In genomic region chr7:99106714-99107270, GRCm38 (mm10) we compare ENCODE assay signal across 11 mouse cellular contexts. TPM values are rescaled to one million over a fixed set of nuclear protein-coding genes. Genes with fewer than 3 reads are reported as not detected.
DNase-seq lines count a peak whose midpoint lies in the region; ATAC-seq and TF ChIP-seq lines count a peak whose summit lies in the region.
"Had no signal": no experiment of that assay in that cellular context is flagged by ENCODE, and none has a peak within 500 bp of the region (broad histone marks: within the 10 kb centered on the region; RNA-seq: fewer than 3 reads in every experiment).

No protein-coding gene starts in this region.

- TF ChIP-seq CTCF in kidney, adult 2 months (conservative IDR thresholded peaks at IDR 0.05; ENCODE audit: insufficient read depth, insufficient read length, low read depth, low read length): no peak
- no peak for TF ChIP-seq CTCF in Patski (IDR thresholded peaks at IDR 0.05)

- intact Hi-C loops in left cerebral cortex, postnatal 25 days (cut with DNase I): loop anchor here (2.0 kb wide), 2 partner anchors 44 to 142 kb away; no protein-coding TSS in a partner anchor

- H3K4me1 ChIP-seq in kidney, adult 2 months (ENCODE audit: control insufficient read depth, insufficient read depth, low read length): peaks cover 18% of the 10 kb centered on the region
- H3K4me1 ChIP-seq in limb, embryonic 10.5 days: peaks cover 25% of the 10 kb centered on the region

- H3K9me3 ChIP-seq in limb, embryonic 10.5 days (replicated peaks): no peaks in the 10 kb centered on the region

- TF ChIP-seq POLR2A in kidney, adult 2 months (IDR thresholded peaks at IDR 0.05; ENCODE audit: low read depth, low read length): no peak

- POLR2A ChIA-PET in Patski (lab: Charles Lee): interaction anchor here (1.6 to 1.7 kb wide), 2 partner anchors 34 to 45 kb away, joined by 3 to 4 read pairs; partner anchors contain the start of gene Uvrag

- H3K27me3 ChIP-seq in kidney, adult 2 months (replicated peaks; ENCODE audit: control insufficient read depth, insufficient read depth, low read length): no peaks in the 10 kb centered on the region
- H3K27me3 ChIP-seq in Patski: no peaks in the 10 kb centered on the region
- no peaks in the 10 kb centered on the region for H3K27me3 ChIP-seq in limb, embryonic 10.5 days (ENCODE audit: low read depth, poor library complexity, severe bottlenecking)
- H3K27me3 ChIP-seq: CH12.LX had no signal

- 42% methylated on average over 4 of the region's 4 CpGs for WGBS in kidney, adult 2 months
- WGBS in limb, embryonic 10.5 days: 36% methylated on average over 4 of the region's 4 CpGs

- H3K27ac ChIP-seq in kidney, adult 2 months (ENCODE audit: insufficient read depth, low read depth, low read length): no peak overlapping the region; the same call in 1 of the 2 replicates
- H3K27ac ChIP-seq in limb, embryonic 10.5 days: 0 out of 2 replicates have a peak overlapping the region, but pooled peaks have one; percentile 1

- peak; percentile 57 for ATAC-seq in Patski
- ATAC-seq in erythroid progenitor cell, adult 5-6 weeks (replicated peaks; ENCODE audit: low FRiP score, poor library complexity, severe bottlenecking): no peak

- H3K36me3 ChIP-seq in kidney, adult 2 months (ENCODE audit: control insufficient read depth, insufficient read depth, low read length): no peaks in the 10 kb centered on the region
- H3K36me3 ChIP-seq in limb, embryonic 10.5 days: no peaks in the 10 kb centered on the region

- in situ Hi-C loops in Patski (cut with MboI; ENCODE audit: low pct_unique_long_range_greater_than_20kb): loop anchor here (5.0 kb wide), 1 partner anchor 36 kb away; the partner anchor contains the start of gene Uvrag

- H3K4me3 ChIP-seq in kidney, adult 2 months (ENCODE audit: insufficient read depth, low read depth, low read length): no peak overlapping the region
- H3K4me3 ChIP-seq in limb, embryonic 10.5 days: no peak overlapping the region

- DNase-seq in kidney, adult 2 months: peak; percentile 56
- DNase-seq in kidney, adult 11 months: no peak
- no peak for DNase-seq in Patski (ENCODE audit: low read depth, low spot score)
- DNase-seq in embryo, embryonic 9.5 days (ENCODE audit: extremely low spot score): peak; percentile 20
- DNase-seq in limb, embryonic 10.5 days (ENCODE audit: low spot score): no peak
- DNase-seq in layer of hippocampus, postnatal 25 days (ENCODE audit: extremely low spot score in 1 of 2, low spot score in 1 of 2): no peak
- DNase-seq in left cerebral cortex, postnatal 25 days (ENCODE audit: low spot score in 2 of 2): no peak
- DNase-seq: lung, adult 2 months; right cerebral cortex, adult 18-20 months had no signal

- CTCF ChIA-PET in Patski (lab: Charles Lee): interaction anchor here (0.7 to 6.4 kb wide), 8 partner anchors 9 to 48 kb away, joined by 3 to 55 read pairs (median 4); partner anchors contain the start of gene Uvrag

RNA-seq across cellular contexts. Expression of gene Uvrag, which starts 34.1 kb away (rescaled TPM):
- 8.0 and 17.0 TPM in 2 replicates for polyA plus RNA-seq in kidney, adult 2 months (2012; rRNA removed)
- 29.6 TPM for polyA plus RNA-seq in Patski (2021)
- polyA plus RNA-seq in limb, embryonic 10.5 days (2016; fragmentation: Nextera tagmentation; extraction: Ambion mirVana): 10.5 and 12.0 TPM in 2 replicates
- total RNA-seq in erythroid progenitor cell, adult 5-6 weeks (2015; ENCODE audit: low replicate concordance): 10.5 and 32.4 TPM in 2 replicates
- 9.6 and 15.6 TPM in 2 replicates for total RNA-seq in erythroid progenitor cell, adult 5-6 weeks (2017; ENCODE audit: low replicate concordance)
- total RNA-seq in layer of hippocampus, postnatal 25 days (2021): 10 to 100 TPM; 38.6 to 43.1 TPM
- 10 to 100 TPM; 50.9 to 56.3 TPM for total RNA-seq in left cerebral cortex, postnatal 25 days (2021)

Comparison
In these comparisons a context has a peak if more than half of its experiments do, and no peak if none do; other contexts are left out.
1. DNase-seq: peak in kidney, adult 2 months (single experiment) and embryo, embryonic 9.5 days (single experiment); none in kidney, adult 11 months (single experiment), Patski (single experiment), limb, embryonic 10.5 days (single experiment), layer of hippocampus, postnatal 25 days (0 of 2) and left cerebral cortex, postnatal 25 days (0 of 2).